In genomic region chr10:28898351-28898750, GRCm38 (mm10) we compare ENCODE assay signal across 16 mouse cellular contexts.
DNase-seq lines count a peak whose midpoint lies in the region; ATAC-seq and TF ChIP-seq lines count a peak whose summit lies in the region.
"Had no signal": no experiment of that assay in that cellular context is flagged by ENCODE, and none has a peak within 500 bp of the region (broad histone marks: within the 10 kb centered on the region; RNA-seq: fewer than 3 reads in every experiment).

No protein-coding gene starts in this region.

- H3K27ac ChIP-seq in heart, postnatal 0 days (ENCODE audit: low read depth), result no peak overlapping the region
- no peak overlapping the region for H3K27ac ChIP-seq in heart, embryonic 10.5 days
- no peak overlapping the region for H3K27ac ChIP-seq in midbrain, embryonic 14.5 days (replicated peaks; ENCODE audit: low read depth, low read length)
- no peak overlapping the region for H3K27ac ChIP-seq in midbrain, embryonic 10.5 days (replicated peaks)
- H3K27ac ChIP-seq: hindbrain, embryonic 13.5 days; limb, embryonic 12.5 days had no signal

- no peak overlapping the region for H3K4me2 ChIP-seq in heart, postnatal 0 days (ENCODE audit: low read depth, low read length)
- H3K4me2 ChIP-seq in midbrain, embryonic 14.5 days (ENCODE audit: low read length), result no peak overlapping the region
- H3K4me2 ChIP-seq: heart, embryonic 11.5 days; hindbrain, embryonic 13.5 days; limb, embryonic 12.5 days had no signal

- no peaks in the 10 kb centered on the region for H3K4me1 ChIP-seq in heart, postnatal 0 days (ENCODE audit: control insufficient read depth, insufficient read depth)
- H3K4me1 ChIP-seq in heart, embryonic 10.5 days, result no peaks in the 10 kb centered on the region
- H3K4me1 ChIP-seq in midbrain, embryonic 14.5 days (ENCODE audit: control insufficient read depth, insufficient read depth, low read length), result no peaks in the 10 kb centered on the region
- H3K4me1 ChIP-seq in midbrain, embryonic 10.5 days, result no peaks in the 10 kb centered on the region
- H3K4me1 ChIP-seq: hindbrain, embryonic 13.5 days; limb, embryonic 12.5 days had no signal

- peak; percentile 32 for TF ChIP-seq CTCF in heart, postnatal 0 days (IDR thresholded peaks at IDR 0.05; ENCODE audit: low read depth)

- 55% methylated on average over 1 of the region's 1 CpGs for WGBS in heart, postnatal 0 days
- 70% methylated on average over 1 of the region's 1 CpGs for WGBS in heart, embryonic 10.5 days
- WGBS in midbrain, embryonic 14.5 days, result 57% methylated on average over 1 of the region's 1 CpGs
- 70% methylated on average over 1 of the region's 1 CpGs for WGBS in midbrain, embryonic 10.5 days

- H3K27me3 ChIP-seq in heart, postnatal 0 days (ENCODE audit: control insufficient read depth, insufficient read depth, low read length), result no peaks in the 10 kb centered on the region
- no peaks in the 10 kb centered on the region for H3K27me3 ChIP-seq in heart, embryonic 10.5 days (ENCODE audit: insufficient read depth, poor library complexity, severe bottlenecking)
- H3K27me3 ChIP-seq in midbrain, embryonic 14.5 days (ENCODE audit: control insufficient read depth, insufficient read depth, low read length), result no peaks in the 10 kb centered on the region
- H3K27me3 ChIP-seq in midbrain, embryonic 10.5 days (ENCODE audit: low read depth, poor library complexity, severe bottlenecking), result no peaks in the 10 kb centered on the region
- H3K27me3 ChIP-seq: hindbrain, embryonic 13.5 days; limb, embryonic 12.5 days had no signal

- H3K36me3 ChIP-seq in heart, postnatal 0 days (replicated peaks; ENCODE audit: control insufficient read depth, insufficient read depth, low read length), result no peaks in the 10 kb centered on the region
- H3K36me3 ChIP-seq in heart, embryonic 10.5 days, result no peaks in the 10 kb centered on the region
- no peaks in the 10 kb centered on the region for H3K36me3 ChIP-seq in midbrain, embryonic 14.5 days (ENCODE audit: control insufficient read depth, insufficient read depth, low read length)
- H3K36me3 ChIP-seq in midbrain, embryonic 10.5 days, result no peaks in the 10 kb centered on the region
- H3K36me3 ChIP-seq: hindbrain, embryonic 13.5 days; limb, embryonic 12.5 days had no signal

- no peak for ATAC-seq in heart, postnatal 0 days (ENCODE audit: insufficient read depth, low read depth)
- no peak for ATAC-seq in midbrain, embryonic 14.5 days (ENCODE audit: low FRiP score, low TSS enrichment)
- ATAC-seq: activated CD4-positive, CD25-positive, alpha-beta regulatory T cell, adult 4 months; liver, postnatal 0 days had no signal

- no peak overlapping the region for H3K9ac ChIP-seq in heart, postnatal 0 days (replicated peaks; ENCODE audit: low read depth, low read length)
- no peak overlapping the region for H3K9ac ChIP-seq in midbrain, embryonic 14.5 days (replicated peaks; ENCODE audit: low read length)
- H3K9ac ChIP-seq: hindbrain, embryonic 13.5 days; limb, embryonic 12.5 days; liver, postnatal 0 days had no signal

- H3K9me3 ChIP-seq in heart, postnatal 0 days (replicated peaks; ENCODE audit: control insufficient read depth, low read length), result no peaks in the 10 kb centered on the region
- H3K9me3 ChIP-seq in heart, embryonic 10.5 days, result no peaks in the 10 kb centered on the region
- no peaks in the 10 kb centered on the region for H3K9me3 ChIP-seq in midbrain, embryonic 14.5 days (ENCODE audit: control insufficient read depth, low read length)
- no peaks in the 10 kb centered on the region for H3K9me3 ChIP-seq in midbrain, embryonic 10.5 days (replicated peaks)
- H3K9me3 ChIP-seq: hindbrain, embryonic 13.5 days; limb, embryonic 12.5 days had no signal

- no peak overlapping the region for H3K4me3 ChIP-seq in heart, postnatal 0 days (ENCODE audit: low read depth, low read length)
- no peak overlapping the region for H3K4me3 ChIP-seq in heart, embryonic 10.5 days
- H3K4me3 ChIP-seq in midbrain, embryonic 14.5 days (replicated peaks; ENCODE audit: low read depth, low read length), result no peak overlapping the region
- H3K4me3 ChIP-seq in midbrain, embryonic 10.5 days, result no peak overlapping the region
- H3K4me3 ChIP-seq: erythroblast, embryonic 14.5 days; hindbrain, embryonic 13.5 days; limb, embryonic 12.5 days had no signal

- DNase-seq in heart, postnatal 0 days (ENCODE audit: low spot score), result no peak
- no peak for DNase-seq in heart, embryonic 10.5 days (ENCODE audit: low spot score)
- DNase-seq in midbrain, embryonic 14.5 days, result peak; percentile 49
- DNase-seq in midbrain, embryonic 10.5 days (ENCODE audit: low spot score), result no peak
- peak; percentile 6 for DNase-seq in brain, adult 2 months (ENCODE audit: low read depth, low spot score)
- DNase-seq in adipocyte (ENCODE audit: low spot score), result no peak
- no peak for DNase-seq in lung, adult 18-20 months
- DNase-seq: cerebellum, postnatal 10 days; kidney, adult 9 months; liver, postnatal 0 days; thymus, postnatal 4 days had no signal

- TF ChIP-seq EP300 in heart, postnatal 0 days (IDR thresholded peaks at IDR 0.05; ENCODE audit: low read depth), result no peak

Comparison
In these comparisons a context has a peak if more than half of its experiments do, and no peak if none do; other contexts are left out.
1. DNase-seq: peak in midbrain, embryonic 14.5 days (single experiment) and brain, adult 2 months (single experiment); none in heart, postnatal 0 days (single experiment), heart, embryonic 10.5 days (single experiment), midbrain, embryonic 10.5 days (single experiment), adipocyte (single experiment) and lung, adult 18-20 months (0 of 2).